Mouse (Mus musculus) intestine, embryonic 14.5 days (tissue): Measurements from ENCODE around the gene Sp2. TPM values are rescaled to one million over a fixed set of nuclear protein-coding genes. Genes with fewer than 3 reads are reported as not detected.
A peak's percentile ranks its signal among the peaks of the same experiment; 100 is the strongest.

Experiments used
- ATAC-seq: fragments of 200-750 bp; cut with Nextera tagmentation; replicated peaks from 2 replicates; pipeline ENCODE4 v1.8.0; 2017; ENCODE audit warnings: low read depth, moderate number of reproducible peaks, moderate TSS enrichment, moderate library complexity; ENCODE audit not compliant: low FRiP score, low TSS enrichment
- DNase-seq: peaks from one replicate; pipeline ENCODE4 v3.0.0-alpha.2; 2018; ENCODE audit warnings: low spot score
- H3K27ac ChIP-seq: fragments of 300-500 bp; sonication (generic); 2 replicates; pipeline ENCODE4 v1.5.1; 2014; ENCODE audit warnings: low read depth, mild to moderate bottlenecking, control low read depth
- H3K27me3 ChIP-seq: fragments of 300-500 bp; sonication (generic); replicated peaks from 2 replicates; pipeline ENCODE4 v1.6.1; 2014; ENCODE audit warnings: low read length, control low read depth; ENCODE audit not compliant: control insufficient read depth, insufficient read depth
- H3K36me3 ChIP-seq: fragments of 300-500 bp; sonication (generic); 2 replicates; pipeline ENCODE4 v1.6.1; 2014; ENCODE audit warnings: low read length, control low read depth; ENCODE audit not compliant: control insufficient read depth, insufficient read depth
- H3K4me1 ChIP-seq: fragments of 300-500 bp; sonication (generic); replicated peaks from 2 replicates; pipeline ENCODE4 v1.6.1; 2014; ENCODE audit warnings: low read length, control low read depth, mixed read lengths; ENCODE audit not compliant: control insufficient read depth, insufficient read depth
- H3K4me2 ChIP-seq: fragments of 300-500 bp; sonication (generic); 2 replicates; pipeline ENCODE4 v1.6.1; 2014; ENCODE audit warnings: low read length
- H3K4me3 ChIP-seq: fragments of 300-500 bp; sonication (generic); 2 replicates; pipeline ENCODE4 v1.5.1; 2014; ENCODE audit warnings: low read depth, low read length, control low read depth, mixed read lengths
- H3K9ac ChIP-seq: fragments of 300-500 bp; sonication (generic); 2 replicates; pipeline ENCODE4 v1.6.1; 2014; ENCODE audit warnings: mild to moderate bottlenecking, low read length
- H3K9me3 ChIP-seq: fragments of 300-500 bp; sonication (generic); 2 replicates; pipeline ENCODE4 v1.6.1; 2016; ENCODE audit warnings: low read length, control low read depth; ENCODE audit not compliant: control insufficient read depth
- WGBS: fragments of 180-500 bp; shearing (Covaris S2); extraction: QIAGEN DNeasy Blood & Tissue Kit; methylation state at CpG from one replicate; pipeline ENCODE4 v1.1.7; 2014; 5-methylcytosine and 5-hydroxymethylcytosine counted together
- polyA plus RNA-seq: library from polyadenylated mRNA; unstranded; fragments of >200 nt; fragmentation: Nextera tagmentation; extraction: Ambion mirVana; gene quantifications from 2 replicates; pipeline ENCODE4 v1.2.1, GENCODE M21; 2014

Gene Sp2
- polyA plus RNA-seq, 1 experiment from 2014 or later: 18.6 TPM

DNA sequence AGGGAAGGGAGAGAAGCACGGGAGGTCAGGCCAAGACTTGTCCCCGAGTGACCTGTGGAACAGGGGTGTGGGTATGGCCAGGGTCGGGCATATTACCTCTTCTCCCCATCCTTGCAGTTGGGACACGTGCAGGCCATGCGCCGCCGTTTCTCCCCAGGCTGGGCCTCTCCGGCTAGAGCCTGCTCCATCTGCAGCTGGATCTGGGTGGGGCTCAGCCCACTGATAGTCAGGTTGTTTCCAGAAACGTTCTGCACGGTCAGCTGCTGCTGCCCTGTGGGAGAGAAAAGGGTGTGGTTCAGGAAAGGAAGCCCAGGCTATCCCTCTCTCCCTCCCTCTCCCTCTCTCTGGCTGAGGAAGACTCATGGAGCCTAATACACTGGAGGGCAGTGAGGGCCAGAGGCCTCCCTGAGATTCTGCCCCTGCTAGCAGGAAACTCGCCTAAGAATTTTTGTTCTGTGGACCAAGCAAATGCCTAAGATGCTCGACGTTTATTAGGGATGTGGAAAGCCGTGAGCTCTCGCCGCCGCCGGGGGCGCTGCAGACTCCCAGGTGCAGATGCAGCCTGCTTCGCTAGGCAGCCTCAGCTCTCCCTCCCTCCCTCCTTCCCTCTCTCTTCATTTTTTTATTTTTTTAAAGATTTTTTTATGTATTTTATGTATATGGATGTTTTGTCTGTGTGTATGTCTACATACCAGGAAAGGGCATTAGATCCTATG is 26.6 kb downstream of the Sp2 start:
- Histone ChIP-seq H3K4me3 (no peak overlapping the region), H3K9ac (no peak overlapping the region), H3K27ac (no peak overlapping the region), H3K4me2 (no peak overlapping the region), H3K36me3 (peaks cover 94% of the 10 kb centered on the region), H3K27me3 (no peaks in the 10 kb centered on the region), H3K9me3 (no peaks in the 10 kb centered on the region), H3K4me1 (no peaks in the 10 kb centered on the region)
- WGBS: 57% methylated on average over 20 of the region's 20 CpGs
- ATAC-seq (peak; percentile 44; the same call in 1 of the 2 replicates), DNase-seq (no peak)

GRCm38 (mm10) chr11:96955094-96955493 is 27.7 kb downstream of the Sp2 start:
- DNase-seq (no peak), ATAC-seq (no peak)
- Histone ChIP-seq H3K4me2 (no peak overlapping the region), H3K27me3 (no peaks in the 10 kb centered on the region), H3K9ac (no peak overlapping the region), H3K27ac (no peak overlapping the region), H3K4me1 (no peaks in the 10 kb centered on the region), H3K4me3 (no peak overlapping the region), H3K36me3 (peaks cover 83% of the 10 kb centered on the region), H3K9me3 (no peaks in the 10 kb centered on the region)
- WGBS: 84% methylated on average over 4 of the region's 4 CpGs

DNA sequence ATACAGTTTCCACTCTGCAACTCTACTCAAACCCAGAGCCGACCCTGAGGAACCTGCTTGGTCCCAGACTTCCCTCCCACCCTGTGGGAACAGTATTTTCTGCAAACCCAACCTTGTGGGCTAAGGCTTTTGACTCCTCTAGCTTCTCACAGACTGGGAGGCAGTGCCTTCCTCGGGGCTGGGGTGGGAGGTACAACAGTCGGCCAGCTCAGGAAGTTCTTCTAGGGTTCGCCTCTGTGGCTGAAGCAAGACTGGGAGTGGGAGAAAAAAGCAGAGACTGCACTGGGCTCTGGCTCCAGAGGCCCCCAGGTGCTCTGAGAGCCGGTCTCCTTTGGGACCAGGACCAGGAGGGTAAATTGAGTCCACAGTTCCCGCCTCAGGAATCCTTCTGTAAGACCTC is 29.9 kb downstream of the Sp2 start:
- Histone ChIP-seq H3K27ac (no peak overlapping the region), H3K9ac (no peak overlapping the region), H3K9me3 (no peaks in the 10 kb centered on the region), H3K4me3 (no peak overlapping the region), H3K36me3 (peaks cover 73% of the 10 kb centered on the region), H3K4me2 (no peak overlapping the region), H3K4me1 (no peaks in the 10 kb centered on the region), H3K27me3 (no peaks in the 10 kb centered on the region)
- ATAC-seq (no peak), DNase-seq (no peak)
- WGBS: 76% methylated on average over 6 of the region's 6 CpGs

GRCm38 (mm10) chr11:96952426-96952825 is 30.3 kb downstream of the Sp2 start:
- no peak for ATAC-seq
- H3K27ac ChIP-seq: no peak overlapping the region

DNA sequence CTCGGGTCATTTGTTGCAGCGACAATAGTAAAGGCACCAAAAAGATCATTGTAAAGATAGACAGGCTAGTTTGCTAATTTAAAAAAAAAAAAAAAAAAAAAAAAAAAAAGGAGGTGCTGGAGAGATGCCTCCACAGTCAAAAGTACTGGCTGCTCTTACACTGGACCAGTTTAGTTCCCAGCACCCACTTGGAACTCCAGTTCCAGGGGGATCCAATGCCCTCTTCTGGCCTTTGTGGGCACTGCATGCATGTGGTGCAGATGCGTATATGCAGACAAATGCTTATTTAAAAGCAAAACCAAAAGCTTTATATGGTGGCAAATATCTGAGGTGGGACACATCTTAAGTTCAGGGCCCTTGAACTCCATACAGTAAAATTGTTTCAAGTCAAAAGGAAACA is 32.0 kb downstream of the Sp2 start:
- H3K27ac ChIP-seq: no peak overlapping the region

More at GRCm38 (mm10) chr11:96952426-96952825, 30.3 kb downstream of the Sp2 start:
- H3K36me3 ChIP-seq: peaks cover 68% of the 10 kb centered on the region
- H3K27me3 ChIP-seq: no peaks in the 10 kb centered on the region
- H3K4me2 ChIP-seq: no peak overlapping the region
- H3K4me3 ChIP-seq: no peak overlapping the region
- no peaks in the 10 kb centered on the region for H3K4me1 ChIP-seq
- no peak for DNase-seq
- no peaks in the 10 kb centered on the region for H3K9me3 ChIP-seq
- no peak overlapping the region for H3K9ac ChIP-seq
- WGBS: 86% methylated on average over 10 of the region's 10 CpGs

GRCm38 (mm10) chr11:96947849-96948248 is 34.9 kb downstream of the Sp2 start:
- DNase-seq: no peak
- no peak for ATAC-seq
- Histone ChIP-seq H3K4me2 (no peak overlapping the region), H3K27me3 (no peaks in the 10 kb centered on the region), H3K9ac (no peak overlapping the region), H3K4me3 (no peak overlapping the region), H3K27ac (no peak overlapping the region), H3K4me1 (peaks cover 4% of the 10 kb centered on the region; the same call in 1 of the 2 replicates), H3K36me3 (peaks cover 23% of the 10 kb centered on the region), H3K9me3 (no peaks in the 10 kb centered on the region)
- 88% methylated on average over 4 of the region's 4 CpGs for WGBS

More for the DNA sequence above, 32.0 kb downstream of the Sp2 start:
- H3K27me3 ChIP-seq: no peaks in the 10 kb centered on the region
- no peak overlapping the region for H3K4me2 ChIP-seq
- H3K36me3 ChIP-seq: peaks cover 52% of the 10 kb centered on the region
- no peak overlapping the region for H3K4me3 ChIP-seq
- WGBS: 92% methylated on average over 3 of the region's 3 CpGs
- no peak overlapping the region for H3K9ac ChIP-seq
- DNase-seq: no peak
- no peak for ATAC-seq
- no peaks in the 10 kb centered on the region for H3K9me3 ChIP-seq
- H3K4me1 ChIP-seq: no peaks in the 10 kb centered on the region

- no peak overlapping the region for H3K4me3 ChIP-seq
- H3K9ac ChIP-seq: no peak overlapping the region
- H3K4me1 ChIP-seq: peaks cover 4% of the 10 kb centered on the region; the same call in 1 of the 2 replicates
- 90% methylated on average over 9 of the region's 9 CpGs for WGBS
- H3K36me3 ChIP-seq: peaks cover 10% of the 10 kb centered on the region
- H3K9me3 ChIP-seq: no peaks in the 10 kb centered on the region
- no peak overlapping the region for H3K27ac ChIP-seq
- no peaks in the 10 kb centered on the region for H3K27me3 ChIP-seq
- ATAC-seq (no peak), DNase-seq (no peak)
- no peak overlapping the region for H3K4me2 ChIP-seq
Measured at GRCm38 (mm10) chr11:96946498-96946897, 36.3 kb downstream of the Sp2 start.

DNA sequence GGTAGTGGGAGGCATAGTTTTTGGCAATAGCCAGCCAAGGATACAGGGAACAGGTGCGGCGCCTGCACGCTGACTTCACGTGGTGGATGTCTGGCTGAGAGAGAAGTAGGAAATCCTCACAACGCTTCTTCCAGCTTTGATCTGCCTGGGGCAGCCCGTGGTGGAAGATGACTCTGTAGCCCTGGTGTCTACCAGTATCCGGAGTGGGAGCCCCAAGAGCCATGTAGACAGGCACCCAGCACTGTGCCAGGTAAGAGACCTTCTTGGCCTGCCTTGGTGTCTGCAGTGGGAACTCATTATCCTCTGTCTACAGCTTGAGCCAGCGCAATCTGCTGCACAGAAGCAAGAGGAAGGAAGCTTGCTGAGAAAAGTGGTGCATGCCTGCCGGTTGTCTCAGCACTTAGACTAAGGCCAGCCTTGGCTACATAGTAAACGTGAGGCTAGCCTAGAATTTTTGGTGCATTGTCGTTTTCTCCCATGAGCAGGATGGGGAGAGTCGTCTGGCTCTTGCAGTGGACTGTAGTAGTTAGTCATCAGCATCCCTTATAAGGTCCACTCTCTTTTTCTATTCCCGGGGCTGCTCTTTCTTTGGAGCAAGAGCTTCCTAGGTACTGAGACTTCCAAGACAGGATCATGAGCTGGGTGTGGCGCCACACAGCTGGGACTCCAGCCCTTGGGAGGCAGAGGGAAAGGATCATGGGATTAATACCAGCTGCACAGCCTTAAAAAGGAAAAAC is 37.7 kb downstream of the Sp2 start:
- Histone ChIP-seq H3K9ac (0 out of 2 replicates have a peak overlapping the region, but pooled peaks have one; percentile 53), H3K36me3 (peaks cover 7% of the 10 kb centered on the region; the same call in 1 of the 2 replicates), H3K4me1 (peaks cover 4% of the 10 kb centered on the region; the same call in 1 of the 2 replicates), H3K27me3 (no peaks in the 10 kb centered on the region), H3K9me3 (no peaks in the 10 kb centered on the region), H3K4me2 (peak overlapping the region; percentile 96), H3K4me3 (peak overlapping the region; percentile 64), H3K27ac (no peak overlapping the region)
- 76% methylated on average over 14 of the region's 14 CpGs for WGBS
- ATAC-seq (no peak), DNase-seq (no peak)
